Mouse (Mus musculus): Measurements from ENCODE around the gene Gm36245. TPM values are rescaled to one million over a fixed set of nuclear protein-coding genes. Genes with fewer than 3 reads are reported as not detected.

Gm36245 gene
- not detected for polyA plus RNA-seq (2015; fragmentation: Illumina TruSeq; extraction: RNeasy Lipid Tissue Mini Kit (QIAGEN cat#74804); ENCODE audit: insufficient read depth, low replicate concordance)

GRCm38 (mm10) chr15:77598958-77599357, at the start of gene Gm36245:
TSS of gene Gm36245 (plus strand) at chr15:77599258.

GRCm38 (mm10) chr15:77561792-77562191, 37.3 kb upstream of the Gm36245 start, which contains the start of gene 1700025B11Rik:
TSS of gene 1700025B11Rik (minus strand) at chr15:77561892.

GRCm38 (mm10) chr15:77595961-77596360, 3.1 kb upstream of the Gm36245 start, which contains the start of gene Apol10b:
TSS of gene Apol10b (minus strand) at chr15:77596125.

GRCm38 (mm10) chr15:77643176-77643575, 44.1 kb downstream of the Gm36245 start, which contains the start of gene Apol11b:
TSS of gene Apol11b (minus strand) at chr15:77643286.

Other genes starting within 250 kb of the Gm36245 start
- not detected for gene Apol7a, start 200.1 kb upstream of the Gm36245 start, polyA plus RNA-seq (2015; fragmentation: Illumina TruSeq; extraction: RNeasy Lipid Tissue Mini Kit (QIAGEN cat#74804); ENCODE audit: insufficient read depth, low replicate concordance)
- gene Apol9a, start 188.1 kb upstream of the Gm36245 start, polyA plus RNA-seq (2015; fragmentation: Illumina TruSeq; extraction: RNeasy Lipid Tissue Mini Kit (QIAGEN cat#74804); ENCODE audit: insufficient read depth, low replicate concordance) = 0.23 TPM
- 0.86 TPM for gene Apol7b, start 151.8 kb upstream of the Gm36245 start, polyA plus RNA-seq (2015; fragmentation: Illumina TruSeq; extraction: RNeasy Lipid Tissue Mini Kit (QIAGEN cat#74804); ENCODE audit: insufficient read depth, low replicate concordance)
- 0.23 TPM for gene Apol10a, start 122.2 kb upstream of the Gm36245 start, polyA plus RNA-seq (2015; fragmentation: Illumina TruSeq; extraction: RNeasy Lipid Tissue Mini Kit (QIAGEN cat#74804); ENCODE audit: insufficient read depth, low replicate concordance)
- gene Apol11a, start 91.0 kb upstream of the Gm36245 start, polyA plus RNA-seq (2015; fragmentation: Illumina TruSeq; extraction: RNeasy Lipid Tissue Mini Kit (QIAGEN cat#74804); ENCODE audit: insufficient read depth, low replicate concordance) = 0.37 TPM
- gene Apol7c, start 65.9 kb upstream of the Gm36245 start, polyA plus RNA-seq (2015; fragmentation: Illumina TruSeq; extraction: RNeasy Lipid Tissue Mini Kit (QIAGEN cat#74804); ENCODE audit: insufficient read depth, low replicate concordance) = 121 TPM
- gene 1700025B11Rik, start 37.4 kb upstream of the Gm36245 start, polyA plus RNA-seq (2015; fragmentation: Illumina TruSeq; extraction: RNeasy Lipid Tissue Mini Kit (QIAGEN cat#74804); ENCODE audit: insufficient read depth, low replicate concordance) = not detected
- gene Apol10b, start 3.1 kb upstream of the Gm36245 start, polyA plus RNA-seq (2015; fragmentation: Illumina TruSeq; extraction: RNeasy Lipid Tissue Mini Kit (QIAGEN cat#74804); ENCODE audit: insufficient read depth, low replicate concordance) = 7.3 TPM
- 19.8 TPM for gene Apol11b, start 44.0 kb downstream of the Gm36245 start, polyA plus RNA-seq (2015; fragmentation: Illumina TruSeq; extraction: RNeasy Lipid Tissue Mini Kit (QIAGEN cat#74804); ENCODE audit: insufficient read depth, low replicate concordance)
- gene Apol7e, start 99.6 kb downstream of the Gm36245 start, polyA plus RNA-seq (2015; fragmentation: Illumina TruSeq; extraction: RNeasy Lipid Tissue Mini Kit (QIAGEN cat#74804); ENCODE audit: insufficient read depth, low replicate concordance) = 42.7 TPM
- 1.7 TPM for gene Apol9b, start 129.8 kb downstream of the Gm36245 start, polyA plus RNA-seq (2015; fragmentation: Illumina TruSeq; extraction: RNeasy Lipid Tissue Mini Kit (QIAGEN cat#74804); ENCODE audit: insufficient read depth, low replicate concordance)
- 4.1 TPM for gene Apol8, start 157.7 kb downstream of the Gm36245 start, polyA plus RNA-seq (2015; fragmentation: Illumina TruSeq; extraction: RNeasy Lipid Tissue Mini Kit (QIAGEN cat#74804); ENCODE audit: insufficient read depth, low replicate concordance)
- 209 TPM for gene Myh9, start 242.9 kb downstream of the Gm36245 start, polyA plus RNA-seq (2015; fragmentation: Illumina TruSeq; extraction: RNeasy Lipid Tissue Mini Kit (QIAGEN cat#74804); ENCODE audit: insufficient read depth, low replicate concordance)